Mouse (Mus musculus): ENCODE measurements around the gene Polr3g.
"Not testable (repeated sequence)": the region's sequence is repeated elsewhere in the genome, so short reads cannot be mapped to it uniquely, and the experiment has no call there.

Polr3g gene

GRCm38 (mm10) chr13:81689587-81689986, 21.2 kb downstream of the Polr3g start:
- no peak for DNase-seq (ENCODE audit: low spot score)

GRCm38 (mm10) chr13:81684884-81685283, 25.9 kb downstream of the Polr3g start:
- DNase-seq (ENCODE audit: low spot score) = no peak

GRCm38 (mm10) chr13:81684258-81684657, 26.6 kb downstream of the Polr3g start:
- DNase-seq (ENCODE audit: low spot score) = no peak

GRCm38 (mm10) chr13:81683107-81683506, 27.7 kb downstream of the Polr3g start:
- DNase-seq (ENCODE audit: low spot score) = no peak

- no peak for DNase-seq (ENCODE audit: low spot score)
Observed at GRCm38 (mm10) chr13:81675333-81675732, 35.5 kb downstream of the Polr3g start.

- no peak for DNase-seq (ENCODE audit: low spot score)
Observed at GRCm38 (mm10) chr13:81667713-81668112, 43.1 kb downstream of the Polr3g start.

- DNase-seq (ENCODE audit: low spot score) = no peak
Observed at GRCm38 (mm10) chr13:81664331-81664698, 46.5 kb downstream of the Polr3g start.

- no peak for DNase-seq (ENCODE audit: low spot score)
Observed at GRCm38 (mm10) chr13:81663566-81664330, 47.1 kb downstream of the Polr3g start.

- no peak for DNase-seq (ENCODE audit: low spot score)
Observed at GRCm38 (mm10) chr13:81658053-81658752, 52.6 kb downstream of the Polr3g start.

- peak; percentile 95 for DNase-seq (ENCODE audit: low spot score)
Observed at GRCm38 (mm10) chr13:81657351-81658052, 53.3 kb downstream of the Polr3g start, which contains the start of gene Lysmd3. TSS of gene Lysmd3 (plus strand) at chr13:81657663.

GRCm38 (mm10) chr13:81657008-81657350, 53.8 kb downstream of the Polr3g start:
- DNase-seq (ENCODE audit: low spot score) = no peak

- peak; percentile 68 for DNase-seq (ENCODE audit: low spot score)
Observed at GRCm38 (mm10) chr13:81656091-81656850, 54.5 kb downstream of the Polr3g start.

GRCm38 (mm10) chr13:81650382-81650781, 60.4 kb downstream of the Polr3g start:
- not testable (repeated sequence) for DNase-seq (ENCODE audit: low spot score)

- DNase-seq (ENCODE audit: low spot score) = no peak
Observed at GRCm38 (mm10) chr13:81646348-81646747, 64.5 kb downstream of the Polr3g start.

- no peak for DNase-seq (ENCODE audit: low spot score)
Observed at GRCm38 (mm10) chr13:81644047-81644565, 66.7 kb downstream of the Polr3g start.

- no peak for DNase-seq (ENCODE audit: low spot score)
Observed at GRCm38 (mm10) chr13:81642491-81643149, 68.2 kb downstream of the Polr3g start.

GRCm38 (mm10) chr13:81641289-81642045, 69.3 kb downstream of the Polr3g start:
- peak; percentile 85 for DNase-seq (ENCODE audit: low spot score)

- DNase-seq (ENCODE audit: low spot score) = no peak
Observed at GRCm38 (mm10) chr13:81640881-81641280, 69.9 kb downstream of the Polr3g start.

- peak; percentile 50 for DNase-seq (ENCODE audit: low spot score)
Observed at GRCm38 (mm10) chr13:81639624-81640023, 71.2 kb downstream of the Polr3g start.

GRCm38 (mm10) chr13:81632720-81633415, 77.9 kb downstream of the Polr3g start, which contains the start of gene Adgrv1:
TSS of gene Adgrv1 (minus strand) at chr13:81633154.
- DNase-seq (ENCODE audit: low spot score) = peak; percentile 97

All from retina, embryonic 14.5 days (tissue).